Mouse (Mus musculus): ENCODE results near the gene Lce3b.

Lce3b gene

GRCm38 (mm10) chr3:92932679-92933078, at the start of gene Lce3b:
Lce3b (plus strand) TSS chr3:92932979.
- no peak for DNase-seq

- peak; percentile 53 for DNase-seq
These were observed 38.7 kb upstream of the Lce3b start for GRCm38 (mm10) chr3:92894063-92894462.

- DNase-seq = no peak
These were observed 38.3 kb upstream of the Lce3b start for GRCm38 (mm10) chr3:92894489-92894888.

GRCm38 (mm10) chr3:92902992-92903391, 29.8 kb upstream of the Lce3b start:
- DNase-seq = no peak

- no peak for DNase-seq
These were observed 29.1 kb upstream of the Lce3b start for GRCm38 (mm10) chr3:92903640-92904039.

GRCm38 (mm10) chr3:92905182-92905581, 27.6 kb upstream of the Lce3b start:
- DNase-seq = no peak

- no peak for DNase-seq
These were observed 25.2 kb upstream of the Lce3b start for GRCm38 (mm10) chr3:92907571-92907970.

- no peak for DNase-seq
These were observed 12.4 kb upstream of the Lce3b start for GRCm38 (mm10) chr3:92920364-92920763.

- no peak for DNase-seq
These were observed 6.6 kb upstream of the Lce3b start, which contains the start of gene Lce3a for GRCm38 (mm10) chr3:92926130-92926529. Lce3a (minus strand) TSS chr3:92926230.

GRCm38 (mm10) chr3:92944186-92944585, 11.4 kb downstream of the Lce3b start, which contains the start of gene Lce3c:
Lce3c (plus strand) TSS chr3:92944486.
- no peak for DNase-seq

- DNase-seq = no peak
These were observed 24.3 kb downstream of the Lce3b start, which contains the start of gene Lce3d for GRCm38 (mm10) chr3:92957090-92957489. Lce3d (plus strand) TSS chr3:92957390.

- no peak for DNase-seq
These were observed 34.0 kb downstream of the Lce3b start, which contains the start of gene Lce3e for GRCm38 (mm10) chr3:92966761-92967160. Lce3e (plus strand) TSS chr3:92967061.

- no peak for DNase-seq
These were observed 45.7 kb downstream of the Lce3b start for GRCm38 (mm10) chr3:92978484-92978883.
